Mouse (Mus musculus) midbrain, embryonic 13.5 days (tissue): ENCODE results near the gene Etnk2. TPM values are rescaled to one million over a fixed set of nuclear protein-coding genes. Genes with fewer than 3 reads are reported as not detected.
A peak's percentile ranks its signal among the peaks of the same experiment; 100 is the strongest.

Experiments
- ATAC-seq: fragments of 200-750 bp; cut with Nextera tagmentation; 2 replicates; pipeline ENCODE4 v1.8.0; 2017; ENCODE audit warnings: mild to moderate bottlenecking, moderate TSS enrichment, moderate library complexity
- H3K27ac ChIP-seq: fragments of 300-500 bp; sonication (generic); 2 replicates; pipeline ENCODE4 v1.5.1; 2015; ENCODE audit warnings: inconsistent platforms, mild to moderate bottlenecking, moderate library complexity
- H3K27me3 ChIP-seq: fragments of 300-500 bp; sonication (generic); 2 replicates; pipeline ENCODE4 v1.6.1; 2015; ENCODE audit warnings: mild to moderate bottlenecking, inconsistent platforms
- H3K36me3 ChIP-seq: fragments of 300-500 bp; sonication (generic); 2 replicates; pipeline ENCODE4 v1.6.1; 2015; ENCODE audit warnings: mild to moderate bottlenecking, inconsistent platforms
- H3K4me1 ChIP-seq: fragments of 300-500 bp; sonication (generic); replicated peaks from 2 replicates; pipeline ENCODE4 v1.6.1; 2015; ENCODE audit warnings: inconsistent platforms
- H3K4me2 ChIP-seq: fragments of 300-500 bp; sonication (generic); replicated peaks from 2 replicates; pipeline ENCODE4 v1.6.1; 2015; ENCODE audit warnings: moderate library complexity, mild to moderate bottlenecking, inconsistent platforms
- H3K4me3 ChIP-seq: fragments of 300-500 bp; sonication (generic); replicated peaks from 2 replicates; pipeline ENCODE4 v1.5.1; 2015; ENCODE audit warnings: mild to moderate bottlenecking, inconsistent platforms
- H3K9ac ChIP-seq: fragments of 300-500 bp; sonication (generic); replicated peaks from 2 replicates; pipeline ENCODE4 v1.6.1; 2015; ENCODE audit warnings: mild to moderate bottlenecking, inconsistent platforms
- H3K9me3 ChIP-seq: fragments of 300-500 bp; sonication (generic); 2 replicates; pipeline ENCODE4 v1.6.1; 2016; ENCODE audit warnings: mild to moderate bottlenecking, inconsistent platforms
- WGBS: fragments of 180-500 bp; shearing (Covaris S2); methylation state at CpG from one replicate; pipeline ENCODE4 v1.1.7; 2015; 5-methylcytosine and 5-hydroxymethylcytosine counted together
- polyA plus RNA-seq: library from polyadenylated mRNA; unstranded; fragments of >200 nt; fragmentation: Nextera tagmentation; extraction: Ambion mirVana; gene quantifications from 2 replicates; pipeline ENCODE4 v1.2.1, GENCODE M21; 2015

Gene Etnk2
- polyA plus RNA-seq, 1 experiment from 2014 or later = 7.6 TPM

GRCm38 (mm10) chr1:133387539-133388268 is 24.3 kb downstream of the Etnk2 start:
- no peak for ATAC-seq
- 0 out of 2 replicates have a peak, but pooled peaks cover 3% of the 10 kb centered on the region for H3K9me3 ChIP-seq
- no peak overlapping the region for H3K4me3 ChIP-seq
- H3K4me1 ChIP-seq = peaks cover 24% of the 10 kb centered on the region
- no peak overlapping the region for H3K4me2 ChIP-seq
- H3K36me3 ChIP-seq = peaks cover 73% of the 10 kb centered on the region
- 64% methylated on average over 19 of the region's 19 CpGs for WGBS
- H3K27me3 ChIP-seq = no peaks in the 10 kb centered on the region
- no peak overlapping the region for H3K9ac ChIP-seq
- no peak overlapping the region for H3K27ac ChIP-seq

GRCm38 (mm10) chr1:133394702-133395101 is 31.3 kb downstream of the Etnk2 start:
- Histone ChIP-seq H3K4me3 (no peak overlapping the region), H3K4me1 (peaks cover 40% of the 10 kb centered on the region), H3K9ac (no peak overlapping the region), H3K36me3 (peaks cover 33% of the 10 kb centered on the region), H3K4me2 (no peak overlapping the region), H3K27ac (no peak overlapping the region), H3K9me3 (0 out of 2 replicates have a peak, but pooled peaks cover 3% of the 10 kb centered on the region), H3K27me3 (no peaks in the 10 kb centered on the region)
- WGBS = 56% methylated on average over 4 of the region's 4 CpGs
- no peak for ATAC-seq

- Histone ChIP-seq H3K27me3 (no peaks in the 10 kb centered on the region), H3K4me3 (no peak overlapping the region), H3K36me3 (peaks cover 13% of the 10 kb centered on the region), H3K4me2 (no peak overlapping the region), H3K27ac (no peak overlapping the region), H3K4me1 (peaks cover 40% of the 10 kb centered on the region), H3K9ac (no peak overlapping the region), H3K9me3 (no peaks in the 10 kb centered on the region)
- 81% methylated on average over 5 of the region's 5 CpGs for WGBS
- no peak for ATAC-seq
Measured at GRCm38 (mm10) chr1:133396693-133397092, 33.3 kb downstream of the Etnk2 start.

- Histone ChIP-seq H3K27me3 (no peaks in the 10 kb centered on the region), H3K9me3 (no peaks in the 10 kb centered on the region), H3K36me3 (peaks cover 9% of the 10 kb centered on the region), H3K4me1 (peaks cover 40% of the 10 kb centered on the region), H3K27ac (peak overlapping the region; percentile 94), H3K9ac (peak overlapping the region; percentile 61), H3K4me2 (peak overlapping the region; percentile 38), H3K4me3 (peak overlapping the region; percentile 11; the same call in 1 of the 2 replicates)
- peak; percentile 69 for ATAC-seq
- 50% methylated on average over 5 of the region's 5 CpGs for WGBS
Measured at GRCm38 (mm10) chr1:133397094-133397482, 33.7 kb downstream of the Etnk2 start.

GRCm38 (mm10) chr1:133397483-133398237 is 34.3 kb downstream of the Etnk2 start:
- H3K4me1 ChIP-seq = peaks cover 40% of the 10 kb centered on the region
- H3K27ac ChIP-seq = peak overlapping the region; percentile 94
- peak overlapping the region; percentile 11; the same call in 1 of the 2 replicates for H3K4me3 ChIP-seq
- peak overlapping the region; percentile 61 for H3K9ac ChIP-seq
- 1% methylated on average over 17 of the region's 17 CpGs for WGBS
- peaks cover 4% of the 10 kb centered on the region for H3K36me3 ChIP-seq
- peak overlapping the region; percentile 38 for H3K4me2 ChIP-seq
- H3K9me3 ChIP-seq = no peaks in the 10 kb centered on the region
- ATAC-seq = peak; percentile 83
- H3K27me3 ChIP-seq = no peaks in the 10 kb centered on the region

- H3K27ac ChIP-seq = no peak overlapping the region
- no peaks in the 10 kb centered on the region for H3K9me3 ChIP-seq
- peaks cover 27% of the 10 kb centered on the region for H3K4me1 ChIP-seq
- WGBS = 83% methylated on average over 13 of the region's 13 CpGs
- H3K4me2 ChIP-seq = no peak overlapping the region
- no peaks in the 10 kb centered on the region for H3K27me3 ChIP-seq
- no peak overlapping the region for H3K4me3 ChIP-seq
- H3K36me3 ChIP-seq = no peaks in the 10 kb centered on the region
- no peak for ATAC-seq
- no peak overlapping the region for H3K9ac ChIP-seq
Measured at GRCm38 (mm10) chr1:133400014-133400725, 36.8 kb downstream of the Etnk2 start.

- H3K9me3 ChIP-seq = no peaks in the 10 kb centered on the region
- no peak overlapping the region for H3K4me3 ChIP-seq
- peaks cover 14% of the 10 kb centered on the region for H3K4me1 ChIP-seq
- H3K9ac ChIP-seq = no peak overlapping the region
- ATAC-seq = no peak
- no peak overlapping the region for H3K4me2 ChIP-seq
- 95% methylated on average over 4 of the region's 4 CpGs for WGBS
- H3K27me3 ChIP-seq = no peaks in the 10 kb centered on the region
- H3K27ac ChIP-seq = no peak overlapping the region
- H3K36me3 ChIP-seq = no peaks in the 10 kb centered on the region
Measured at GRCm38 (mm10) chr1:133404005-133404404, 40.6 kb downstream of the Etnk2 start.

- Histone ChIP-seq H3K4me1 (peaks cover 33% of the 10 kb centered on the region), H3K36me3 (no peaks in the 10 kb centered on the region), H3K9me3 (no peaks in the 10 kb centered on the region), H3K27me3 (no peaks in the 10 kb centered on the region), H3K4me3 (no peak overlapping the region), H3K27ac (no peak overlapping the region), H3K9ac (no peak overlapping the region), H3K4me2 (no peak overlapping the region)
- 87% methylated on average over 7 of the region's 7 CpGs for WGBS
- ATAC-seq = no peak
Measured at GRCm38 (mm10) chr1:133406614-133407013, 43.2 kb downstream of the Etnk2 start.

GRCm38 (mm10) chr1:133407436-133407835 is 44.1 kb downstream of the Etnk2 start:
- Histone ChIP-seq H3K27ac (no peak overlapping the region), H3K36me3 (no peaks in the 10 kb centered on the region)

GRCm38 (mm10) chr1:133408321-133408720 is 44.9 kb downstream of the Etnk2 start:
- Histone ChIP-seq H3K36me3 (no peaks in the 10 kb centered on the region), H3K9me3 (no peaks in the 10 kb centered on the region), H3K4me3 (no peak overlapping the region), H3K4me1 (peaks cover 45% of the 10 kb centered on the region), H3K4me2 (no peak overlapping the region), H3K9ac (0 out of 2 replicates have a peak overlapping the region, but pooled peaks have one; percentile 8), H3K27me3 (no peaks in the 10 kb centered on the region), H3K27ac (no peak overlapping the region)
- 51% methylated on average over 9 of the region's 9 CpGs for WGBS
- no peak for ATAC-seq

More at GRCm38 (mm10) chr1:133407436-133407835, 44.1 kb downstream of the Etnk2 start:
- Histone ChIP-seq H3K4me2 (no peak overlapping the region), H3K9me3 (no peaks in the 10 kb centered on the region), H3K9ac (no peak overlapping the region), H3K4me1 (peaks cover 41% of the 10 kb centered on the region), H3K27me3 (no peaks in the 10 kb centered on the region), H3K4me3 (no peak overlapping the region)
- ATAC-seq = no peak
- WGBS = 62% methylated on average over 6 of the region's 6 CpGs

- WGBS = 9% methylated on average over 6 of the region's 6 CpGs
Measured at GRCm38 (mm10) chr1:133408880-133409516, 45.6 kb downstream of the Etnk2 start.

More at GRCm38 (mm10) chr1:133408880-133409516, 45.6 kb downstream of the Etnk2 start:
- H3K4me3 ChIP-seq = no peak overlapping the region
- H3K36me3 ChIP-seq = no peaks in the 10 kb centered on the region
- peak; percentile 21; the same call in 1 of the 2 replicates for ATAC-seq
- H3K9me3 ChIP-seq = no peaks in the 10 kb centered on the region
- no peak overlapping the region for H3K27ac ChIP-seq
- H3K27me3 ChIP-seq = no peaks in the 10 kb centered on the region
- H3K4me2 ChIP-seq = no peak overlapping the region
- H3K4me1 ChIP-seq = peaks cover 45% of the 10 kb centered on the region
- H3K9ac ChIP-seq = no peak overlapping the region
